Mouse (Mus musculus) heart, adult 2 months (tissue): ENCODE data around the gene Robo1.

Experiments
- EP300 ChIP-seq: fragments of 200-500 bp; IDR thresholded peaks from 2 replicates; pipeline ENCODE4 v1.6.1; 2011; ENCODE audit warnings: low read depth, low read length, control low read depth; ENCODE audit not compliant: insufficient read depth
- POLR2A ChIP-seq: fragments of 200-500 bp; IDR thresholded peaks from 2 replicates; pipeline ENCODE4 v1.6.1; 2011; ENCODE audit warnings: mild to moderate bottlenecking, low read depth, low read length, control low read depth; ENCODE audit not compliant: insufficient read depth

DNA sequence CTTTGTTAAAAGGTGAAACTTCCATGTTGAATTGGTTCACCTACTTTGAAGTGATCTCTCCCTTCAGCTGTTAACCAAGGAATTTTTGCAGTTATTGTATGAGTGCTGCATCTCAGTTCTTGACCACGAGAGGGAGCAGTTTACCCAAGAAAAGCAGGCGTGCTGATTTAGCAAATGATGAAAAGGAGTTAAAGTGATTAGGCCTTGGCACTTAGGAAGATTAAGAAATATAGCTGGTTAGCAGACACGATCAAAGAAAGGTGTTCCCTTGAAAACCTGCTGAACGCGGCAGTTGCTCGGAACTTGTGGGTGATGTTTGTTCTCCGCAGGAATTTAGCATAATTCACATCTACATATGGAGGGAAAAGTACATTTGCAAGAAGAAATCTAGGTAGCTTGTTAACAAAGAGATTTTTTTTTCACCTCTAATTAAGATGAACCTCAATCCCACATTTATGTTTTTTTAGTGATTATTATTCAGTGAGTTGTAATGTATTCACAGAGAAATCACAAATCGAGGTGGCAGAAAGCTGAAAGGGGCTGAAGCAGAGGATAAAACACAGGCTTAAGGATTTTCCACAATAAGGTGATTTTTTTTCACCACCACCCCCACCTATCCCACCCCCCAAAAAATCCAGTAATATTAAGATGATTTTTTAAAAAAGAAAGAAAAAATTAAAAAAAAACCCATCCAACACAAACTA, 687.3 kb downstream of the Robo1 start:
- TF ChIP-seq POLR2A, result no peak
- TF ChIP-seq EP300, result no peak
